Mouse (Mus musculus) 416B (cell line): ENCODE data around the gene Ppig.
"Not testable (repeated sequence)": the region's sequence is repeated elsewhere in the genome, so short reads cannot be mapped to it uniquely, and the experiment has no call there.

Source experiments
- DNase-seq: peaks from one replicate; pipeline ENCODE4 v3.0.0; 2011; ENCODE audit warnings: low read depth

Ppig gene

GRCm38 (mm10) chr2:69722273-69722649 lies at the start of gene Ppig:
Gene Ppig, plus strand, starts transcription at chr2:69722545.
- DNase-seq, result no peak

- no peak for DNase-seq
Measured at GRCm38 (mm10) chr2:69673723-69674122, 48.6 kb upstream of the Ppig start.

GRCm38 (mm10) chr2:69675266-69675665 lies 47.1 kb upstream of the Ppig start:
- no peak for DNase-seq

- peak; percentile 54 for DNase-seq
Measured at GRCm38 (mm10) chr2:69676713-69677112, 45.6 kb upstream of the Ppig start.

GRCm38 (mm10) chr2:69677215-69677614 lies 45.1 kb upstream of the Ppig start:
- not testable (repeated sequence) for DNase-seq

- peak; percentile 53 for DNase-seq
Measured at GRCm38 (mm10) chr2:69679990-69680389, 42.4 kb upstream of the Ppig start.

- no peak for DNase-seq
Measured at GRCm38 (mm10) chr2:69681931-69682330, 40.4 kb upstream of the Ppig start.

- DNase-seq, result no peak
Measured at GRCm38 (mm10) chr2:69683036-69683805, 39.1 kb upstream of the Ppig start.

GRCm38 (mm10) chr2:69684488-69684887 lies 37.9 kb upstream of the Ppig start:
- no peak for DNase-seq

GRCm38 (mm10) chr2:69690214-69690613 lies 32.1 kb upstream of the Ppig start:
- no peak for DNase-seq

GRCm38 (mm10) chr2:69690843-69691242 lies 31.5 kb upstream of the Ppig start:
- DNase-seq, result no peak

GRCm38 (mm10) chr2:69693501-69693900 lies 28.8 kb upstream of the Ppig start:
- peak; percentile 23 for DNase-seq

GRCm38 (mm10) chr2:69700446-69700845 lies 21.9 kb upstream of the Ppig start:
- no peak for DNase-seq

- DNase-seq, result peak; percentile 87
Measured at GRCm38 (mm10) chr2:69712171-69712570, 10.2 kb upstream of the Ppig start.

GRCm38 (mm10) chr2:69712981-69713625 lies 9.2 kb upstream of the Ppig start, which contains the start of gene Fastkd1:
Gene Fastkd1, minus strand, starts transcription at chr2:69713516.
- DNase-seq, result peak; percentile 93

- no peak for DNase-seq
Measured at GRCm38 (mm10) chr2:69713626-69714014, 8.7 kb upstream of the Ppig start.

- no peak for DNase-seq
Measured at GRCm38 (mm10) chr2:69714126-69714525, 8.2 kb upstream of the Ppig start.

- DNase-seq, result peak; percentile 90
Measured at GRCm38 (mm10) chr2:69716483-69716882, 5.9 kb upstream of the Ppig start.

- no peak for DNase-seq
Measured at GRCm38 (mm10) chr2:69719121-69719520, 3.2 kb upstream of the Ppig start.

- peak; percentile 92 for DNase-seq
Measured at GRCm38 (mm10) chr2:69722650-69723518, 539 bp downstream of the Ppig start.

- DNase-seq, result peak; percentile 54
Measured at GRCm38 (mm10) chr2:69723519-69723825, 1.1 kb downstream of the Ppig start.

GRCm38 (mm10) chr2:69745091-69745490 lies 22.7 kb downstream of the Ppig start:
- no peak for DNase-seq

- DNase-seq, result no peak
Measured at GRCm38 (mm10) chr2:69760980-69761379, 38.6 kb downstream of the Ppig start.
